Mouse (Mus musculus): ENCODE results near the gene Vmn2r34.
"Not testable (repeated sequence)": the region's sequence is repeated elsewhere in the genome, so short reads cannot be mapped to it uniquely, and the experiment has no call there.

Gene Vmn2r34

DNA sequence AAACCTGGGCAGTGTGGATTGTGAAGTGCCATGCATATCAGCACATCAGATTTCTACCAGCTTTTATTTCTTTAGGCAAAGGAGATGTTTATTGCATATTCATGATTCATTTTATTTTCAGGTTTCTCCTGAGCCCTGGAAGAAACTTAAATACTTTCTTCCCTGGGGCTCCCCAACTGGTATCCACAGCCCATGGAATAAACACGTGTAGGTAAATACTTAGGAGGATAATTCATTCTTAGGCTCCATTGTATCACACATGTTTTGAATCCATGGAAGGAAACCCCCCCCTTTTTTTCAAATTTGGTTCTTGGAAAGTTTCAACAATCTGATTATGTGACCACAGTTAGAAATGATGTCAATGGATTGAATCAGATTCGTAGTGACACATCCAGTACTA, at the start of gene Vmn2r34:
Gene Vmn2r34 (minus strand): TSS at position 101 of the 400 bp plus-strand sequence.
- not testable (repeated sequence) for DNase-seq (ENCODE audit: low read depth, low spot score)

DNA sequence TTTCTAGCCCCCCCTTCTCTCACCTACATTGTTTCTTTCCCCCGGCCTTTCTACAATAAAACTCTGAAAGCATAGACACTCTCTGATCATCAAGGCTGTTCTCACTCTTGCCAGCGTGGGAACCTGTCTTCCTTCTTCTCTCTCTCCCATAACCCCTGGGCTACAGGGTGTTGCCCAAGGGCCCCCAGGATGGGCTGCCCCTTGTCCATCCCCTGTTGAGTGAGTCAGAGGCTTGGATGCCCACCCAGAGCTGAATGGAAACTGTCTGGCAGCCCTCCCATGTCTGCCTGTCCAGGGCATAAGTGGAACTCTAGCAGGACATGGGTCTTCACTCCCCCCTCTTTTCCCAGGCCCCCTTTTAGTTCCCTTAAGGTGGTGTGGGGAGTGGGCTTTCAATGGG, 15.3 kb downstream of the Vmn2r34 start:
- not testable (repeated sequence) for DNase-seq (ENCODE audit: low read depth, low spot score)
